8 mouse cellular contexts compared by ENCODE assay signal in the genomic region with DNA sequence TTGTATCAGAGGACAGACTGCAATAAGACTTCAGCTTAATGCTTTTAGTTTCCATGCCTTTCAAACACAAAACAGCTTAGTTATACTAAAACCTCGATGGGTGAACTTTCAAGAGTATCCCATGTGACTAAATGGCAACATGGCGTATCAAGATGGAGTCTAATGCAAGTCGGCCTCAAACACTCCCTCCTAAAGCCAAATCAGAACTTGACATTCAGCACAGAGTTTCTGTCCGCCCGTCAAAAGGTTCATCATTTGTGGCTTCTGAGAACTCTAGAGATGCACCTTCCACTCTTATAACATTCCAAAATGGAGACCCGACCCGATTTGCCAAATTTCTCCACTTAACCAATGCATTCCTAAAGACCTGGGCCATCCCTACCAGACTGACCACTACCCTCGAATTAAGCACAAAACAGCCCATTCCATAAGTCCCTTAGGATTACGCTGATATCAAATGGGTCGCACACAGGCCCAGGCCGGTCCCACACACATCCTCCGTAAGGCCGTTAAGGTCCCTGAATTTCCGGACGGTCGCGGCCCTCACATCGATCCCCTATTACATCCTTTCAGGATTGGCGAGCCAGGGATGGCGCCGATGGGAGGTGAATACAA. TPM values are rescaled to one million over a fixed set of nuclear protein-coding genes. Genes with fewer than 3 reads are reported as not detected.
DNase-seq lines count a peak whose midpoint lies in the region; ATAC-seq and TF ChIP-seq lines count a peak whose summit lies in the region.

No protein-coding gene starts in this region.

- peak overlapping the region; percentile 87 for H3K27ac ChIP-seq in lung, embryonic 16.5 days (ENCODE audit: low read length)
- peak overlapping the region; percentile 47 for H3K27ac ChIP-seq in cortical plate, adult 2 months (ENCODE audit: insufficient read depth, low read length)
- H3K27ac ChIP-seq in hindbrain, postnatal 0 days = peak overlapping the region; percentile 98
- no peak overlapping the region for H3K27ac ChIP-seq in neural tube, embryonic 12.5 days

- DNase-seq in lung, postnatal 36 days = no peak
- DNase-seq in hindbrain, postnatal 0 days (ENCODE audit: low spot score) = peak; percentile 47
- DNase-seq in gastrocnemius, postnatal 4 days (ENCODE audit: low spot score in 2 of 2) = no peak
- DNase-seq in right cerebral cortex, postnatal 4 days = no peak
- no peak for DNase-seq in lung, postnatal 14 days

- TF ChIP-seq POLR2A in cortical plate, adult 2 months (IDR thresholded peaks at IDR 0.05; ENCODE audit: extremely low read depth, insufficient read depth, low read length) = no peak

- no peak; the same call in 1 of the 2 replicates for ATAC-seq in lung, embryonic 16.5 days (ENCODE audit: low read depth)
- peak; percentile 50 for ATAC-seq in hindbrain, postnatal 0 days
- ATAC-seq in neural tube, embryonic 12.5 days (ENCODE audit: low FRiP score, low read depth) = peak; percentile 4; the same call in 1 of the 2 replicates

- H3K9me3 ChIP-seq in lung, embryonic 16.5 days (ENCODE audit: control insufficient read depth, low read length) = no peaks in the 10 kb centered on the region
- H3K9me3 ChIP-seq in hindbrain, postnatal 0 days (ENCODE audit: low read length) = no peaks in the 10 kb centered on the region
- H3K9me3 ChIP-seq in neural tube, embryonic 12.5 days = no peaks in the 10 kb centered on the region

- peak overlapping the region; percentile 91 for H3K4me2 ChIP-seq in lung, embryonic 16.5 days (ENCODE audit: low read depth, low read length)
- peak overlapping the region; percentile 80 for H3K4me2 ChIP-seq in hindbrain, postnatal 0 days (ENCODE audit: low read depth, low read length)
- H3K4me2 ChIP-seq in neural tube, embryonic 12.5 days (replicated peaks) = peak overlapping the region; percentile 75

- H3K4me1 ChIP-seq in lung, embryonic 16.5 days (replicated peaks; ENCODE audit: control insufficient read depth, insufficient read depth, low read length) = peaks cover 20% of the 10 kb centered on the region
- H3K4me1 ChIP-seq in cortical plate, adult 2 months (ENCODE audit: control insufficient read depth, insufficient read depth, low read length) = peaks cover 7% of the 10 kb centered on the region; the same call in 1 of the 2 replicates
- peaks cover 11% of the 10 kb centered on the region for H3K4me1 ChIP-seq in hindbrain, postnatal 0 days (ENCODE audit: insufficient read depth, low read length)
- H3K4me1 ChIP-seq in neural tube, embryonic 12.5 days = peaks cover 20% of the 10 kb centered on the region

- peaks cover 39% of the 10 kb centered on the region for H3K36me3 ChIP-seq in lung, embryonic 16.5 days (ENCODE audit: control insufficient read depth, insufficient read depth, low read length)
- peaks cover 34% of the 10 kb centered on the region for H3K36me3 ChIP-seq in hindbrain, postnatal 0 days (ENCODE audit: insufficient read depth, low read length)
- H3K36me3 ChIP-seq in neural tube, embryonic 12.5 days = peaks cover 43% of the 10 kb centered on the region

- peak overlapping the region; percentile 92 for H3K9ac ChIP-seq in lung, embryonic 16.5 days (ENCODE audit: low read length)
- H3K9ac ChIP-seq in hindbrain, postnatal 0 days (replicated peaks; ENCODE audit: low read length) = peak overlapping the region; percentile 80
- peak overlapping the region; percentile 89 for H3K9ac ChIP-seq in neural tube, embryonic 12.5 days

- 0% methylated on average over 21 of the region's 21 CpGs for WGBS in lung, embryonic 16.5 days
- WGBS in hindbrain, postnatal 0 days = 1% methylated on average over 21 of the region's 21 CpGs
- under 1% methylated on average over 21 of the region's 21 CpGs for WGBS in neural tube, embryonic 12.5 days

- peak overlapping the region; percentile 82 for H3K4me3 ChIP-seq in lung, embryonic 16.5 days (ENCODE audit: low read length)
- peak overlapping the region; percentile 82 for H3K4me3 ChIP-seq in cortical plate, adult 2 months (ENCODE audit: insufficient read depth, low read length)
- peak overlapping the region; percentile 79 for H3K4me3 ChIP-seq in hindbrain, postnatal 0 days (ENCODE audit: low read length)
- peak overlapping the region; percentile 63 for H3K4me3 ChIP-seq in neural tube, embryonic 12.5 days

- TF ChIP-seq CTCF in cortical plate, adult 2 months (IDR thresholded peaks at IDR 0.05; ENCODE audit: extremely low read depth, insufficient read depth, low read length) = no peak
- no peak for TF ChIP-seq CTCF in hindbrain, postnatal 0 days (IDR thresholded peaks at IDR 0.05; ENCODE audit: low read depth)

- no peaks in the 10 kb centered on the region for H3K27me3 ChIP-seq in lung, embryonic 16.5 days (ENCODE audit: control insufficient read depth, insufficient read depth, low read depth, low read length)
- H3K27me3 ChIP-seq in hindbrain, postnatal 0 days (ENCODE audit: insufficient read depth, low read length) = no peaks in the 10 kb centered on the region
- H3K27me3 ChIP-seq in neural tube, embryonic 12.5 days (replicated peaks) = no peaks in the 10 kb centered on the region

RNA-seq across cellular contexts. Expression of a gene that starts 8.4 kb away (rescaled TPM):
- polyA plus RNA-seq in lung, embryonic 16.5 days (2015; fragmentation: Nextera tagmentation; extraction: Ambion mirVana) = 20.7 and 21.9 TPM in 2 replicates
- 354 and 372 TPM in 2 replicates for polyA plus RNA-seq in cortical plate, adult 2 months (2012; rRNA removed)
- 155 and 157 TPM in 2 replicates for total RNA-seq in hindbrain, postnatal 0 days (2014; rRNA removed)
- 73.4 and 78.6 TPM in 2 replicates for polyA plus RNA-seq in hindbrain, postnatal 0 days (2015; fragmentation: Nextera tagmentation; extraction: Ambion mirVana)
- 15.8 and 19.6 TPM in 2 replicates for polyA plus RNA-seq in neural tube, embryonic 12.5 days (2016; fragmentation: Nextera tagmentation; extraction: Ambion mirVana)
- total RNA-seq in gastrocnemius, postnatal 4 days (2021) = 1 to 10 TPM; 8.7 to 8.8 TPM

RNA-seq across cellular contexts. Expression of a gene that starts 8.9 kb away (rescaled TPM):
- polyA plus RNA-seq in lung, embryonic 16.5 days (2015; fragmentation: Nextera tagmentation; extraction: Ambion mirVana) = 994 and 1,049 TPM in 2 replicates
- polyA plus RNA-seq in cortical plate, adult 2 months (2012; rRNA removed) = 680 and 714 TPM in 2 replicates
- 599 and 600 TPM in 2 replicates for total RNA-seq in hindbrain, postnatal 0 days (2014; rRNA removed)
- polyA plus RNA-seq in hindbrain, postnatal 0 days (2015; fragmentation: Nextera tagmentation; extraction: Ambion mirVana) = 527 and 544 TPM in 2 replicates
- polyA plus RNA-seq in neural tube, embryonic 12.5 days (2016; fragmentation: Nextera tagmentation; extraction: Ambion mirVana) = 652 and 670 TPM in 2 replicates
- 100 to 1,000 TPM; 475 to 533 TPM for total RNA-seq in gastrocnemius, postnatal 4 days (2021)

RNA-seq across cellular contexts. Expression of a gene that starts 50.2 kb away (rescaled TPM):
- polyA plus RNA-seq in lung, embryonic 16.5 days (2015; fragmentation: Nextera tagmentation; extraction: Ambion mirVana) = 31.5 and 33.5 TPM in 2 replicates
- polyA plus RNA-seq in cortical plate, adult 2 months (2012; rRNA removed) = 33.6 and 33.8 TPM in 2 replicates
- 55.0 and 58.6 TPM in 2 replicates for total RNA-seq in hindbrain, postnatal 0 days (2014; rRNA removed)
- 26.5 and 27.9 TPM in 2 replicates for polyA plus RNA-seq in hindbrain, postnatal 0 days (2015; fragmentation: Nextera tagmentation; extraction: Ambion mirVana)
- polyA plus RNA-seq in neural tube, embryonic 12.5 days (2016; fragmentation: Nextera tagmentation; extraction: Ambion mirVana) = 41.6 and 42.4 TPM in 2 replicates
- total RNA-seq in gastrocnemius, postnatal 4 days (2021) = 10 to 100 TPM; 19.3 to 20.2 TPM
